Comparison of ENCODE assay signal across 11 mouse cellular contexts in genomic region chr10:34368138-34368537, GRCm38 (mm10). TPM values are rescaled to one million over a fixed set of nuclear protein-coding genes. Genes with fewer than 3 reads are reported as not detected.
DNase-seq lines count a peak whose midpoint lies in the region; ATAC-seq and TF ChIP-seq lines count a peak whose summit lies in the region.
"Had no signal": no experiment of that assay in that cellular context is flagged by ENCODE, and none has a peak within 500 bp of the region (broad histone marks: within the 10 kb centered on the region; RNA-seq: fewer than 3 reads in every experiment).

No protein-coding gene starts in this region.

- H3K79me3 ChIP-seq in C2C12 (ENCODE audit: low read depth) = no peaks in the 10 kb centered on the region

- no peaks in the 10 kb centered on the region for H3K36me3 ChIP-seq in liver, embryonic 14.5 days (replicated peaks; ENCODE audit: control insufficient read depth, insufficient read depth, low read depth)
- H3K36me3 ChIP-seq in liver, embryonic 12.5 days = no peaks in the 10 kb centered on the region
- no peaks in the 10 kb centered on the region for H3K36me3 ChIP-seq in C2C12 (ENCODE audit: control insufficient read depth, insufficient read depth)
- no peaks in the 10 kb centered on the region for H3K36me3 ChIP-seq in midbrain, embryonic 13.5 days
- H3K36me3 ChIP-seq: kidney, embryonic 15.5 days; midbrain, embryonic 12.5 days had no signal

- H3K4me2 ChIP-seq in liver, embryonic 14.5 days (ENCODE audit: low read depth) = no peak overlapping the region
- H3K4me2 ChIP-seq in liver, embryonic 12.5 days = no peak overlapping the region
- H3K4me2 ChIP-seq in midbrain, embryonic 13.5 days (replicated peaks) = no peak overlapping the region
- H3K4me2 ChIP-seq: kidney, embryonic 15.5 days; midbrain, embryonic 12.5 days had no signal

- no peak for TF ChIP-seq EP300 in liver, embryonic 14.5 days (IDR thresholded peaks at IDR 0.05; ENCODE audit: low read depth)

- no peak overlapping the region for H3K9ac ChIP-seq in liver, embryonic 14.5 days (replicated peaks)
- no peak overlapping the region for H3K9ac ChIP-seq in liver, embryonic 12.5 days
- H3K9ac ChIP-seq in midbrain, embryonic 13.5 days (replicated peaks) = no peak overlapping the region
- H3K9ac ChIP-seq: kidney, embryonic 15.5 days; midbrain, embryonic 12.5 days had no signal

- H3K79me2 ChIP-seq in C2C12 (ENCODE audit: control insufficient read depth, insufficient read depth) = no peaks in the 10 kb centered on the region

- H3K4me3 ChIP-seq in liver, embryonic 14.5 days (ENCODE audit: insufficient read depth in 1 of 2, low read depth in 2 of 2, low read length in 2 of 2) = no peak overlapping the region
- no peak overlapping the region for H3K4me3 ChIP-seq in liver, embryonic 12.5 days
- H3K4me3 ChIP-seq in C2C12 (ENCODE audit: insufficient read depth, poor library complexity, severe bottlenecking) = no peak overlapping the region
- no peak overlapping the region for H3K4me3 ChIP-seq in midbrain, embryonic 13.5 days (replicated peaks)
- H3K4me3 ChIP-seq: kidney, embryonic 15.5 days; midbrain, embryonic 12.5 days had no signal

- no peaks in the 10 kb centered on the region for H3K4me1 ChIP-seq in liver, embryonic 14.5 days (replicated peaks; ENCODE audit: control insufficient read depth in 2 of 2, insufficient read depth in 2 of 2, low read length in 1 of 2)
- H3K4me1 ChIP-seq in liver, embryonic 12.5 days = no peaks in the 10 kb centered on the region
- no peaks in the 10 kb centered on the region for H3K4me1 ChIP-seq in midbrain, embryonic 13.5 days (replicated peaks)
- H3K4me1 ChIP-seq: kidney, embryonic 15.5 days; midbrain, embryonic 12.5 days had no signal

- H3K9me3 ChIP-seq in liver, embryonic 14.5 days (ENCODE audit: control insufficient read depth, low read length) = no peaks in the 10 kb centered on the region
- no peaks in the 10 kb centered on the region for H3K9me3 ChIP-seq in liver, embryonic 12.5 days (replicated peaks)
- H3K9me3 ChIP-seq in midbrain, embryonic 13.5 days = no peaks in the 10 kb centered on the region
- H3K9me3 ChIP-seq: kidney, embryonic 15.5 days; midbrain, embryonic 12.5 days had no signal

- H3ac ChIP-seq in C2C12 (ENCODE audit: control insufficient read depth, insufficient read length, low read depth) = no peak overlapping the region

- WGBS in liver, embryonic 14.5 days (ENCODE audit: insufficient replicate concordance) = 67% methylated on average over 5 of the region's 5 CpGs
- 70% methylated on average over 5 of the region's 5 CpGs for WGBS in liver, embryonic 12.5 days (ENCODE audit: insufficient replicate concordance)
- 70% methylated on average over 5 of the region's 5 CpGs for WGBS in midbrain, embryonic 13.5 days

- no peak for ATAC-seq in liver, embryonic 14.5 days (ENCODE audit: insufficient read depth)
- no peak for ATAC-seq in liver, embryonic 12.5 days
- no peak for ATAC-seq in activated CD4-positive, CD25-positive, alpha-beta regulatory T cell, adult 4 months
- no peak for ATAC-seq in midbrain, embryonic 13.5 days

- peak; percentile 40 for DNase-seq in embryo, embryonic 10 days (ENCODE audit: low spot score)
- no peak for DNase-seq in embryo, embryonic 9.5 days (ENCODE audit: extremely low spot score)
- no peak for DNase-seq in liver, embryonic 14.5 days (ENCODE audit: low read depth in 3 of 3, low spot score in 3 of 3)
- peak; percentile 5 for DNase-seq in embryo, embryonic 10.5 days (ENCODE audit: low spot score)
- DNase-seq: B cell, adult 2 months had no signal

- TF ChIP-seq CTCF in liver, embryonic 14.5 days (IDR thresholded peaks at IDR 0.05; ENCODE audit: low read depth) = peak; percentile 40; the same call in 1 of the 2 replicates
- TF ChIP-seq CTCF in C2C12 (IDR thresholded peaks at IDR 0.05; ENCODE audit: control insufficient read depth, insufficient read depth, insufficient read length) = peak; percentile 2

- no peak overlapping the region for H3K27ac ChIP-seq in liver, embryonic 14.5 days
- no peak overlapping the region for H3K27ac ChIP-seq in liver, embryonic 12.5 days
- H3K27ac ChIP-seq in midbrain, embryonic 13.5 days = no peak overlapping the region
- H3K27ac ChIP-seq: kidney, embryonic 15.5 days; midbrain, embryonic 12.5 days had no signal

- no peaks in the 10 kb centered on the region for H3K27me3 ChIP-seq in liver, embryonic 14.5 days (ENCODE audit: control insufficient read depth, insufficient read depth, low read length)
- no peaks in the 10 kb centered on the region for H3K27me3 ChIP-seq in liver, embryonic 12.5 days (replicated peaks)
- H3K27me3 ChIP-seq in C2C12 (ENCODE audit: control insufficient read depth, insufficient read depth, insufficient read length) = no peaks in the 10 kb centered on the region
- no peaks in the 10 kb centered on the region for H3K27me3 ChIP-seq in midbrain, embryonic 13.5 days
- H3K27me3 ChIP-seq: kidney, embryonic 15.5 days; midbrain, embryonic 12.5 days had no signal

TF ChIP-seq in C2C12, 6 proteins besides CTCF, POLR2A, EP300 and RAD21:
- TF ChIP-seq MYOG (IDR thresholded peaks at IDR 0.05; ENCODE audit: control insufficient read depth, extremely low read depth, insufficient read length) (no peak), MAX (IDR thresholded peaks at IDR 0.05) (no peak), CEBPB (IDR thresholded peaks at IDR 0.05; ENCODE audit: low read depth) (no peak), USF1 (IDR thresholded peaks at IDR 0.05; ENCODE audit: low read depth) (no peak), FOSL1 (IDR thresholded peaks at IDR 0.05; ENCODE audit: insufficient read depth, low read length, poor library complexity, severe bottlenecking) (no peak), MYOD1 (IDR thresholded peaks at IDR 0.05; ENCODE audit: control insufficient read depth, insufficient read length, low read depth) (no peak)

RNA-seq across cellular contexts. Expression of gene Col10a1, which starts 21.6 kb away (rescaled TPM):
- polyA plus RNA-seq in liver, embryonic 14.5 days (2012; rRNA removed) = 0.01 TPM in 1 of 2 replicates, not detected in the other
- polyA plus RNA-seq in liver, embryonic 14.5 days (2014; fragmentation: Nextera tagmentation; extraction: Ambion mirVana) = not detected in 2 replicates
- 0.06 and 0.14 TPM in 2 replicates for polyA plus RNA-seq in liver, embryonic 12.5 days (2016; fragmentation: Nextera tagmentation; extraction: Ambion mirVana)
- polyA plus RNA-seq in C2C12 (2012; fragmentation: generic; extraction: Trizol) = 1.1 TPM
- under 1 TPM; 0.24 to 0.90 TPM for polyA plus RNA-seq in activated CD4-positive, CD25-positive, alpha-beta regulatory T cell, adult 4 months (2017; shearing (Covaris generic))
- 0.05 TPM in 1 of 2 replicates, not detected in the other for polyA plus RNA-seq in midbrain, embryonic 13.5 days (2015; fragmentation: Nextera tagmentation; extraction: Ambion mirVana)

RNA-seq across cellular contexts. Expression of gene Nt5dc1, which starts 50.2 kb away (rescaled TPM):
- polyA plus RNA-seq in liver, embryonic 14.5 days (2012; rRNA removed) = 2.4 and 3.2 TPM in 2 replicates
- polyA plus RNA-seq in liver, embryonic 14.5 days (2014; fragmentation: Nextera tagmentation; extraction: Ambion mirVana) = 9.2 and 9.7 TPM in 2 replicates
- 10.1 and 13.0 TPM in 2 replicates for polyA plus RNA-seq in liver, embryonic 12.5 days (2016; fragmentation: Nextera tagmentation; extraction: Ambion mirVana)
- 2.9 TPM for polyA plus RNA-seq in C2C12 (2012; fragmentation: generic; extraction: Trizol)
- 10 to 100 TPM; 60.2 to 78.7 TPM for polyA plus RNA-seq in activated CD4-positive, CD25-positive, alpha-beta regulatory T cell, adult 4 months (2017; shearing (Covaris generic))
- 2.7 and 2.8 TPM in 2 replicates for polyA plus RNA-seq in midbrain, embryonic 13.5 days (2015; fragmentation: Nextera tagmentation; extraction: Ambion mirVana)

Comparison
In these comparisons a context has a peak if more than half of its experiments do, and no peak if none do; other contexts are left out.
1. DNase-seq: peak in embryo, embryonic 10 days (single experiment) and embryo, embryonic 10.5 days (single experiment); none in embryo, embryonic 9.5 days (single experiment) and liver, embryonic 14.5 days (0 of 3).